Mouse (Mus musculus) layer of hippocampus, postnatal 25 days (tissue): ENCODE measurements around the gene Eif4g2. TPM values are rescaled to one million over a fixed set of nuclear protein-coding genes. Genes with fewer than 3 reads are reported as not detected.

ENCODE experiments used
- DNase-seq, 2 experiments: peaks; one replicate each; pipeline ENCODE4 v3.0.0; 2022; ENCODE audit warnings: mixed read lengths in 2 of 2, low spot score in 1 of 2; ENCODE audit errors: extremely low spot score in 1 of 2
- total RNA-seq, 2 experiments: library from RNA; stranded (reverse); gene quantifications; 2 replicates each; pipeline ENCODE4 v1.2.3; 2021

Gene Eif4g2
- 100 to 1,000 TPM; 649 to 659 TPM for total RNA-seq

GRCm38 (mm10) chr7:111082822-111083732, at the start of gene Eif4g2:
Eif4g2 (minus strand) TSS chr7:111083030.
- DNase-seq = peak; percentile 90 to 96

- no peak for DNase-seq
Measured at GRCm38 (mm10) chr7:111132596-111132995, 49.8 kb upstream of the Eif4g2 start.

GRCm38 (mm10) chr7:111126636-111127395, 44.0 kb upstream of the Eif4g2 start:
- no peak for DNase-seq

- DNase-seq = no peak
Measured at GRCm38 (mm10) chr7:111123761-111124546, 41.1 kb upstream of the Eif4g2 start.

- peak; percentile 86 to 90 for DNase-seq
Measured at GRCm38 (mm10) chr7:111122531-111123130, 39.8 kb upstream of the Eif4g2 start.

GRCm38 (mm10) chr7:111122084-111122530, 39.3 kb upstream of the Eif4g2 start:
- no peak for DNase-seq

- no peak for DNase-seq
Measured at GRCm38 (mm10) chr7:111121522-111121921, 38.7 kb upstream of the Eif4g2 start.

GRCm38 (mm10) chr7:111109561-111109960, 26.7 kb upstream of the Eif4g2 start:
- no peak for DNase-seq

GRCm38 (mm10) chr7:111109161-111109560, 26.3 kb upstream of the Eif4g2 start:
- no peak for DNase-seq

- DNase-seq = no peak
Measured at GRCm38 (mm10) chr7:111098196-111098595, 15.4 kb upstream of the Eif4g2 start.

- DNase-seq = no peak
Measured at GRCm38 (mm10) chr7:111095169-111095568, 12.3 kb upstream of the Eif4g2 start.

- DNase-seq = no peak
Measured at GRCm38 (mm10) chr7:111085153-111085552, 2.3 kb upstream of the Eif4g2 start.

- no peak for DNase-seq
Measured at GRCm38 (mm10) chr7:111084443-111084842, 1.6 kb upstream of the Eif4g2 start.

GRCm38 (mm10) chr7:111083733-111084120, 897 bp upstream of the Eif4g2 start:
- DNase-seq = no peak

- peak; percentile 67 to 78 for DNase-seq
Measured at GRCm38 (mm10) chr7:111082043-111082821, 598 bp downstream of the Eif4g2 start.

GRCm38 (mm10) chr7:111080876-111081275, 2.0 kb downstream of the Eif4g2 start:
- no peak for DNase-seq

- no peak for DNase-seq
Measured at GRCm38 (mm10) chr7:111080026-111080425, 2.8 kb downstream of the Eif4g2 start.

GRCm38 (mm10) chr7:111078271-111078670, 4.6 kb downstream of the Eif4g2 start:
- DNase-seq = no peak

GRCm38 (mm10) chr7:111075288-111075687, 7.5 kb downstream of the Eif4g2 start:
- DNase-seq = no peak
